Mouse (Mus musculus) forebrain, embryonic 15.5 days (tissue): ENCODE data around the gene Azi2. TPM values are rescaled to one million over a fixed set of nuclear protein-coding genes. Genes with fewer than 3 reads are reported as not detected.
A peak's percentile ranks its signal among the peaks of the same experiment; 100 is the strongest.

Experiments used
- ATAC-seq: fragments of 200-750 bp; cut with Nextera tagmentation; replicated peaks from 2 replicates; pipeline ENCODE4 v1.8.0; 2017; ENCODE audit warnings: mild to moderate bottlenecking, moderate TSS enrichment, moderate library complexity
- H3K27ac ChIP-seq: fragments of 300-500 bp; sonication (generic); replicated peaks from 2 replicates; pipeline ENCODE4 v1.5.1; 2015; ENCODE audit warnings: mild to moderate bottlenecking, inconsistent platforms
- H3K27me3 ChIP-seq: fragments of 300-500 bp; sonication (generic); 2 replicates; pipeline ENCODE4 v1.6.1; 2015; ENCODE audit warnings: inconsistent platforms
- H3K36me3 ChIP-seq: fragments of 300-500 bp; sonication (generic); 2 replicates; pipeline ENCODE4 v1.6.1; 2015; ENCODE audit warnings: mild to moderate bottlenecking, inconsistent platforms
- H3K4me1 ChIP-seq: fragments of 300-500 bp; sonication (generic); 2 replicates; pipeline ENCODE4 v1.6.1; 2015; ENCODE audit warnings: inconsistent platforms
- H3K4me2 ChIP-seq: fragments of 300-500 bp; sonication (generic); replicated peaks from 2 replicates; pipeline ENCODE4 v1.6.1; 2015; ENCODE audit warnings: mild to moderate bottlenecking, inconsistent platforms
- H3K4me3 ChIP-seq: fragments of 300-500 bp; sonication (generic); 2 replicates; pipeline ENCODE4 v1.5.1; 2015; ENCODE audit warnings: mild to moderate bottlenecking, inconsistent platforms
- H3K9ac ChIP-seq: fragments of 300-500 bp; sonication (generic); replicated peaks from 2 replicates; pipeline ENCODE4 v1.6.1; 2015; ENCODE audit warnings: mild to moderate bottlenecking, inconsistent platforms
- H3K9me3 ChIP-seq: fragments of 300-500 bp; sonication (generic); 2 replicates; pipeline ENCODE4 v1.6.1; 2016; ENCODE audit warnings: inconsistent platforms
- WGBS: fragments of 180-500 bp; shearing (Covaris S2); methylation state at CpG from one replicate; pipeline ENCODE4 v1.1.7; 2015; ENCODE audit warnings: mixed read lengths; 5-methylcytosine and 5-hydroxymethylcytosine counted together
- polyA plus RNA-seq: library from polyadenylated mRNA; unstranded; fragments of >200 nt; fragmentation: Nextera tagmentation; extraction: Ambion mirVana; gene quantifications from 2 replicates; pipeline ENCODE4 v1.2.1, GENCODE M21; 2015

The Azi2 gene
- polyA plus RNA-seq, 1 experiment from 2014 or later: 87.4 TPM

DNA sequence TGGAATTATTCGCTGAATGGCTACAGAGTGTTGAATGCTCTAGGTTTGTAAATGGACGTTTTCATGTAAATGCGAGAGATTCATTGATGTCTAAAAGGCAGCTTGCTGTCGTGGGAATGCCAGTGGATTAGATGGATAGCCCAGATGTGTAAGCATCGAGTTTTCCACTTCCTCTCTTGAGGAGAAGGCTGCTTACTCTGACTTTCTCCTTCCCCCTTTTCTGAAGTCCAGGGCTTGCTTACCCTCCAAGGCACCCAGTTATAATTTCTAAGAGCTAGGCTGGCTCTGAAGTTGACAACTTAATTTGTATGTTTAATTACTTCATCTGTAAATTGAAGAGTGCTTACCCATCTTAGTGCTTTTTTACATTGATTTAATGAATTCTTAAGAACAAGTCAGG is 1.3 kb downstream of the Azi2 start:
- peak overlapping the region; percentile 92 for H3K9ac ChIP-seq
- peak overlapping the region; percentile 98 for H3K4me3 ChIP-seq
- ATAC-seq: no peak
- no peaks in the 10 kb centered on the region for H3K36me3 ChIP-seq
- no peak overlapping the region for H3K27ac ChIP-seq
- H3K27me3 ChIP-seq: no peaks in the 10 kb centered on the region
- H3K4me1 ChIP-seq: peaks cover 27% of the 10 kb centered on the region
- H3K9me3 ChIP-seq: no peaks in the 10 kb centered on the region
- H3K4me2 ChIP-seq: peak overlapping the region; percentile 76
- 19% methylated on average over 5 of the region's 5 CpGs for WGBS

DNA sequence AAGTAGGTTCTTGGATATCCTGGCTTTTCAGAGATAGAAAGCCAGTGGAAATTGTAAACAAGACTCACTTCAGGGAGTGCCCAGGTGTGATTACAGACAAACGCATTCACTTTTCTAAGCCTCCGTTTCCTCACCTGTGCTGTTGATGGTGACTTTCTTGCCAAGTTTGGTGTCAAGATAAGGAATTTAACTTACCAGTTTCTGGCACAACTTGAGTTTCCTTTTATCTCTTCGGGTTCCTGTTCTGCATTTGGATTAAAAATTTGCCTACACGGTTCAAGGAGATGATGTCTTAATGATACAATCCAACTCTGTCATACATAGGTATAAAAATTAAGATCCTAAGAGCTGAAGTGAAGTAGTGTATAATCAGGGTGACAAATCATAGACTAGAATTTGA is 2.4 kb downstream of the Azi2 start:
- no peaks in the 10 kb centered on the region for H3K27me3 ChIP-seq
- H3K4me3 ChIP-seq: no peak overlapping the region
- peak overlapping the region; percentile 76; the same call in 1 of the 2 replicates for H3K4me2 ChIP-seq
- H3K27ac ChIP-seq: no peak overlapping the region
- no peak for ATAC-seq
- H3K4me1 ChIP-seq: peaks cover 27% of the 10 kb centered on the region
- WGBS: 93% methylated on average over 4 of the region's 4 CpGs
- no peak overlapping the region for H3K9ac ChIP-seq
- H3K36me3 ChIP-seq: 0 out of 2 replicates have a peak, but pooled peaks cover 2% of the 10 kb centered on the region
- no peaks in the 10 kb centered on the region for H3K9me3 ChIP-seq

DNA sequence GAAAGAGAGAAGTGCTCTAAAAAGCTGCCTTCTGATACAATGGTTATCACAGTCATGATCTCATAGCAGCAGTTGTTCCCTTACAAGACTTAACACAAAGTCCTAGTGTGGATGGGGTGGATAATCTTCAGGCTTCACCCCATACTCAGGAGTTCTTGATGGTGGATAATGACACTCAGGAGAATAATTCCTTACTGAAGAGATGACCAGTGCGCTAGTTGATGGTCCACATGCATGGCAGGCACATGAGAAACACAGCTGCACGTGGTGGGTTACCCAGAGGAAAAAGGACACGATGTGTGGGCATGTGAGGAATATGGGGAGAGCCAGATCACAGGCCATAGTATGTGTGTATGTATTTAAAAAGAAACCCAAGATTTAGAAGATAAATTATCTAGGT is 3.3 kb downstream of the Azi2 start:
- Histone ChIP-seq H3K9ac (no peak overlapping the region), H3K27me3 (no peaks in the 10 kb centered on the region), H3K4me3 (no peak overlapping the region), H3K4me2 (no peak overlapping the region), H3K9me3 (no peaks in the 10 kb centered on the region), H3K27ac (no peak overlapping the region), H3K4me1 (peaks cover 27% of the 10 kb centered on the region), H3K36me3 (peaks cover 6% of the 10 kb centered on the region; the same call in 1 of the 2 replicates)
- WGBS: 95% methylated on average over 3 of the region's 3 CpGs
- ATAC-seq: no peak

DNA sequence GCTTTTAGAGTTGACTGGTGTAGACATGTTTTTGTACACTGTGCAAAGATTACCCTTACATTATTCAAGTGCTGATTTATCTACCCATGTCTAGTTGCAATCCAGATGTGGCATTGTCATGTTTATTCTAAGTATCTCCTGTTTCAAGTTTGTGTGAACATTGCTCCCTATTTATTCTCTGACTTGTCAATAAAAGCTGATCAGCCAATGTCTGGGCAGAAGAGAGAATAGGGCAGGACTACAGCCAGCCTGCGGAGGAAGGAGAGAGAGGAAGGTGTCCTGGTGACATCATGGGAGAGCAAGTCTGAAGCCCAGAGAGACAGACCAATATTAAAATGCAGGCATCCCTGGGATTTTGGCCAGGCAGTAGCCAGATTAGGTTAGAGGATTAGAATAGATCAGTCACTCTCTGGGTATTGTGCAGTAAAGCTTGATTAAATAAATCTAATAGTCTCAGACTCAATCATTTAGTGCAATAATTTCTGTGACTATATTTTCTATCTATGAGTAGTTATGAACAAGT is 4.8 kb downstream of the Azi2 start:
- Histone ChIP-seq H3K27ac (no peak overlapping the region), H3K4me3 (no peak overlapping the region), H3K4me1 (peaks cover 27% of the 10 kb centered on the region), H3K9ac (no peak overlapping the region), H3K36me3 (peaks cover 10% of the 10 kb centered on the region), H3K27me3 (no peaks in the 10 kb centered on the region), H3K4me2 (no peak overlapping the region), H3K9me3 (no peaks in the 10 kb centered on the region)
- 59% methylated on average over 1 of the region's 1 CpGs for WGBS
- ATAC-seq: no peak

DNA sequence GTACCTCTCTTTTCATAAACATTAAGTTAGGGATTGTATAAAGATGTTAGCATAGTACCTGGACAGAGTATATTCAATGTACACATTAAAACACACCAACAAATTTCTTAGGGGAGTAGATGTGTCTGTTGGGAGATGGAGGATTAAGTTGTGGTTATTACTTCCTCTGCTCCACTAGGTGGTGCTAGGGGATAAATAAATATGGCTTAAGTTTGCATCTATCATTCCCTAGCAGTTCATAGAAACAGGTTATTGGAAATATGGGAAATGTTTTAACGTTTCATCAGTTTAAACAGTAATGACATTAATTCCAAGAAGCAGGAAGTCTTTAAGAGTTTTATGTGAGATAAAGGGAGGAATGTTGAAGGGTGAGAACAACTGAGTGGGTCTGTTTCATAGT is 13.0 kb downstream of the Azi2 start:
- H3K4me1 ChIP-seq: no peaks in the 10 kb centered on the region
- H3K36me3 ChIP-seq: peaks cover 40% of the 10 kb centered on the region
- no peak overlapping the region for H3K9ac ChIP-seq
- no peak overlapping the region for H3K4me3 ChIP-seq
- no peak overlapping the region for H3K4me2 ChIP-seq
- H3K9me3 ChIP-seq: no peaks in the 10 kb centered on the region
- H3K27me3 ChIP-seq: no peaks in the 10 kb centered on the region
- WGBS: 42% methylated on average over 1 of the region's 1 CpGs
- 0 out of 2 replicates have a peak, but pooled peaks have one; percentile 26 for ATAC-seq
- no peak overlapping the region for H3K27ac ChIP-seq

DNA sequence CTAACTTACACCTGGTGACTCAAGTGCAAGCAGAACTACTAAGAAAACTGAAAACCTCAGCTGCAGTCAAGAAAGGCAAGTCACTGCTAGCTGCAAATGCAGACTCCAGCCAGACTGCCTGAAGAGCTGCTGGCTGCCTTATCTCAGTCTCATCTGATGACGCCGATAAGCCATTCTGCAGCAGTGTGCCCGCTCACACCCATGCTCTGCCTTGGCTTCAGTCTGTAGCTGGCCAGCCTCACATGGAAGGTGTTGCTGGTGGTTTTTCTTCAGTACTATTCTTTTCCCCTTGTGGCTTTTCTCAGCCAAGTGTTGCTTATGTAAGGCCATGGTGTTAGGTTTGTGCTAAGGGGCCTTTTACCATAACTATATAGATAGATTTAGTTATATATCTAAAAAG is 18.8 kb downstream of the Azi2 start:
- Histone ChIP-seq H3K4me3 (no peak overlapping the region), H3K27me3 (no peaks in the 10 kb centered on the region), H3K4me2 (no peak overlapping the region), H3K4me1 (no peaks in the 10 kb centered on the region), H3K9ac (no peak overlapping the region), H3K27ac (no peak overlapping the region), H3K36me3 (peaks cover 40% of the 10 kb centered on the region), H3K9me3 (no peaks in the 10 kb centered on the region)
- ATAC-seq: no peak
- 98% methylated on average over 3 of the region's 3 CpGs for WGBS

DNA sequence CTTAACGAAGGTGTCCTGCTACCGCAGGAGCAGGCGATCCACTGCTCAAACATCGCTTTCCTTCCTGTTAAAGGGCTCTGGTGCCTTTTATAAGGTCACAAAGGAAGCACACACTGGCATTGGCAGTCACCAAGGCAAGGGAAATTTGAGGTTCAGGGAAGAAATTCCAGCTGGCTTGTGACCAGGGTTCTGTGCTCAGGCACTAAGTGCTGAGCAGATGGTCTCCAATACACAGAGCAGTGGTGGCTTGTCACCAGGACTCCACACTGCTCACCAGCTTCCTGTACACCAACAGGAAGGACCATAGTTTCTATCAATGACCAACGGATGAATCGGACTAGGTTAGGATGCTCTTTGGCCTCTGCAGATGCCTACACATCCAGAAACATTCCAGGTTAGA is 30.1 kb downstream of the Azi2 start:
- Histone ChIP-seq H3K9ac (no peak overlapping the region), H3K4me1 (0 out of 2 replicates have a peak, but pooled peaks cover 6% of the 10 kb centered on the region), H3K9me3 (no peaks in the 10 kb centered on the region), H3K36me3 (peaks cover 12% of the 10 kb centered on the region), H3K4me2 (no peak overlapping the region), H3K27me3 (no peaks in the 10 kb centered on the region), H3K27ac (no peak overlapping the region), H3K4me3 (no peak overlapping the region)
- WGBS: 94% methylated on average over 6 of the region's 6 CpGs
- ATAC-seq: no peak

DNA sequence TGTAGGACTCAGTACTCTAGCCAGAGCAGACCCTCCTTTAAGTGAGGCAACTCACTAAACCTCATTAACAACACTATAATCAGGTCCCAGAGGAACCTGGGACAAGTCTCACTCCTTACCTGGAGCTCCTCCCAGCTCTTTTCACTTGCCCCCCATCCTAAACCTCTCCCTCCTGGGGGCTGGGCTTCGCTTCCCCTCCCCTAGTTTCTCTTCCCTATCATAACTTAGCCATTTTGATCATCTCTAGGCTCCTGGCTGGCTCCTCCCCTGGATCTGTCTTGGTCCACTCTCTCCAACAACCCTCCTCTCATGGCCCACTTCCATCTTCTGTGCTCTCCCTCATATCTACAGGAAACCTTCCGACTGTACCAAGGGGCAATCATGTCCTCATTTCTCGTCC is 31.0 kb downstream of the Azi2 start:
- Histone ChIP-seq H3K27ac (no peak overlapping the region), H3K4me1 (0 out of 2 replicates have a peak, but pooled peaks cover 6% of the 10 kb centered on the region), H3K4me2 (no peak overlapping the region), H3K9me3 (no peaks in the 10 kb centered on the region), H3K4me3 (no peak overlapping the region), H3K27me3 (no peaks in the 10 kb centered on the region), H3K36me3 (peaks cover 8% of the 10 kb centered on the region), H3K9ac (no peak overlapping the region)
- ATAC-seq: no peak
- 81% methylated on average over 3 of the region's 3 CpGs for WGBS

DNA sequence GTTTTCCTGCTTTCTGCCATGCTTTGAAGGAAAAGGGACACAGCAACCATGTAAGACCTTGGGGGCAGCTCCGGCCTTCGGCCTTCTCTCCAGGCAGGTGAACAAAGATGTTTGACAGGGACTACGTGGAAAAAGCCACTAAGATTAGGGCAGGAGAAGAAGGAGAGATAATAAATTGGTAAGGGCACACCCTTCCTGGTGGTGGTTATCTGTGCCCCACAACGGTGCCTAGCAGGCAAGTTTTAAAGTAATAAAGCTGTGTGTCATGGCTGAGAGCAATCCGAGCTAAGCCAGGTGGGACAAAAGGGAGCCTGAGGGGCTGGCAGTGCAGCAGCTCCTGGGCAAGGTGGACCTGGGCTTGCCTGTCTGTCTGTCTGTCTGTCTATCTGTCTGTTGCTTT is 31.8 kb downstream of the Azi2 start:
- ATAC-seq: no peak

DNA sequence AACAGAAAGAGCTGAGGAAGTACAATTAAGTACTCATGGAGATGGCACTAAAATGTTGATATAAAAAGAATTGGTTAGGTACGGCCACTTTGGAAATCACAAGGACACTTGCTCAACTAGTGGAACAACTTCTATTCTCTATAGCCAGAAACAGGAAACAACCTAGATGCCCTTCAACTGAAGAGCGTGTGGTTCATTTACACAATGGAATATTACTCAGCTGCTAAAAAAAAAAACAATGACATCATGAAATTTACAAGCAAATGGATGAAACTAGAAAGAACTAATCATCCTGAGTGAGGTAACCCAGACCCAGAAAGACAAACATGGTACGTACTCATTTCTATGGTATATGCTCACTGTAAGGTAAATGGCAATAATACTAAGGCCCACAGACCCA is 33.1 kb downstream of the Azi2 start:
- ATAC-seq: no peak
- peaks cover 8% of the 10 kb centered on the region for H3K36me3 ChIP-seq
- no peak overlapping the region for H3K4me3 ChIP-seq
- no peaks in the 10 kb centered on the region for H3K9me3 ChIP-seq
- WGBS: 98% methylated on average over 3 of the region's 3 CpGs
- 0 out of 2 replicates have a peak, but pooled peaks cover 6% of the 10 kb centered on the region for H3K4me1 ChIP-seq
- no peaks in the 10 kb centered on the region for H3K27me3 ChIP-seq
- H3K4me2 ChIP-seq: no peak overlapping the region
- no peak overlapping the region for H3K9ac ChIP-seq
- no peak overlapping the region for H3K27ac ChIP-seq

More for the DNA sequence above, 31.8 kb downstream of the Azi2 start:
- 93% methylated on average over 5 of the region's 5 CpGs for WGBS
- Histone ChIP-seq H3K36me3 (peaks cover 8% of the 10 kb centered on the region), H3K4me3 (no peak overlapping the region), H3K27me3 (no peaks in the 10 kb centered on the region), H3K27ac (no peak overlapping the region), H3K4me2 (no peak overlapping the region), H3K9me3 (no peaks in the 10 kb centered on the region), H3K4me1 (0 out of 2 replicates have a peak, but pooled peaks cover 6% of the 10 kb centered on the region), H3K9ac (no peak overlapping the region)

DNA sequence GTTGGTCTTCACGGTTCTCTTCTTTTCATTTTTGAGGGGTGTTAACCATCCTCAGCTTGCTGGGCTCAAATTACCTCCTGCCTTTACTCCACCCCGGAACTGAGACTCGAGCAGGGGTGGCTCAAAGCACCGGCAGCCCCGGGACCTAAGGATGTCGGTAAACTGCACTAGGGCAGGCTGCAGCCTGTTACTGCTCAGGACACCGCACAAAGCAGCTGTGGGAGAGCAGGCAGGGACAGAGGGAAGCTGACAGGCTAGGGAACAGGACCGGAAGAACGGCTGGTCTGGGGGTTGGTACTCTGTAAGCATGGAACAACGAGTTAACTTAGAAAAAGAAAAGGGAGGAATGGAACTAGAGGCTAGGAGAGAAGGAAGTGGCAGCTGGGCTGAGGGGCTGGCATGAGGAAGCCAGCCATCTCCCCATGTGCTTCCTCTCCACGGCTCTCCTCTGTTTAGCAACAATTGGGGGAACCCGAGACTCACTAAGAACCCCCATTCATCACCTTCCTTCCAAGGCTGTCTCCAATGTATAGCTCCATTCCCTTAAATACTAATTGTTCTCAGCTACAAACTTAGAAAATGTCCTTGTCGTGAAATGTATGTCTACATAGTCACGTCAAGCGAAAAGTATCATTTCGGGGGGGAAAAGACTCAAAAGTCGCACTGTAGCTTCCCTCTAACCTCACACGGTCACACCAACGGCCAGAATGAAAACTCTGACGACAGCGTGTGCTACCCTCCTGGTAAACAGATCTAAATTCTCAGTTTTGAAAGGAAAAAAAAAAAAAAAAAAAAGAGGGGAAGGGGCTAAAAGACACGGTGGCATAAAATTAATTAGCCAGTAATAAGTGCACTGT is 42.5 kb downstream of the Azi2 start:
- 0 out of 2 replicates have a peak overlapping the region, but pooled peaks have one; percentile 2 for H3K9ac ChIP-seq
- H3K36me3 ChIP-seq: no peaks in the 10 kb centered on the region
- ATAC-seq: peak; percentile 55
- no peak overlapping the region for H3K27ac ChIP-seq
- 22% methylated on average over 22 of the region's 22 CpGs for WGBS
- no peaks in the 10 kb centered on the region for H3K9me3 ChIP-seq
- H3K27me3 ChIP-seq: no peaks in the 10 kb centered on the region
- peak overlapping the region; percentile 33 for H3K4me2 ChIP-seq
- peaks cover 25% of the 10 kb centered on the region for H3K4me1 ChIP-seq
- no peak overlapping the region for H3K4me3 ChIP-seq

DNA sequence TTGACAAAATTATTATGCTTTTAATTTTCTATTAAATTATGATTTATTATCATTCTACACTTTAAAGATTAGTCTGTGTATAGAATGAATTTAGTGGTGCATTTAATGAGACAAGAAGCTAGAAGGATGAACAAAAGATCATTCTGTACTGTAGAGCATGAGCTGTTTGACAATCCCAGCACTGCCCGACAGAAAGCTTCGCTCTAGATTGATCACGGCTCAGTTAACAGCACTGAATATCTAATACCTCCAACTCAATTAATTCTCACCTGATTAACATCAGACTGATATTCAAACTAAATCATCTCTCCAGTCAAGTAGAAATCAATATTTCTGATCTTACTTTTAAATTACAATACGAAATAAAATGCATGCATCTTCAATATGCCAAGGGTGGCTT is 43.5 kb downstream of the Azi2 start:
- 38% methylated on average over 4 of the region's 4 CpGs for WGBS
- Histone ChIP-seq H3K4me1 (peaks cover 25% of the 10 kb centered on the region), H3K9me3 (no peaks in the 10 kb centered on the region), H3K4me2 (no peak overlapping the region), H3K9ac (no peak overlapping the region), H3K27me3 (no peaks in the 10 kb centered on the region), H3K36me3 (no peaks in the 10 kb centered on the region), H3K27ac (no peak overlapping the region), H3K4me3 (no peak overlapping the region)
- 0 out of 2 replicates have a peak, but pooled peaks have one; percentile 43 for ATAC-seq
